Mouse (Mus musculus): ENCODE measurements at regions not wholly inside any gene's neighbourhood (a gene's known extent, or its start where the extent isn't known, plus 50 kb on each side); places are given as distances from the start of the nearest gene placed in this dataset.

GRCm38 (mm10) chr4:53386309-53386708 is 53.9 kb upstream of the Slc44a1 start:
- DNase-seq (ENCODE audit: low spot score), result no peak

- peak; percentile 86 for DNase-seq (ENCODE audit: low spot score)
Measured at GRCm38 (mm10) chr4:53384761-53385160, 55.5 kb upstream of the Slc44a1 start.

- DNase-seq (ENCODE audit: low spot score), result no peak
Measured at GRCm38 (mm10) chr4:53384104-53384503, 56.1 kb upstream of the Slc44a1 start.

- no peak for DNase-seq (ENCODE audit: low spot score)
Measured at GRCm38 (mm10) chr4:53382012-53382411, 58.2 kb upstream of the Slc44a1 start.

GRCm38 (mm10) chr4:53379855-53380254 is 60.4 kb upstream of the Slc44a1 start:
- no peak for DNase-seq (ENCODE audit: low spot score)

GRCm38 (mm10) chr4:53376995-53377394 is 63.2 kb upstream of the Slc44a1 start:
- DNase-seq (ENCODE audit: low spot score), result no peak

GRCm38 (mm10) chr4:53356374-53356773 is 83.8 kb upstream of the Slc44a1 start:
- no peak for DNase-seq (ENCODE audit: low spot score)

- peak; percentile 40 for DNase-seq (ENCODE audit: low spot score)
Measured at GRCm38 (mm10) chr4:53354961-53355360, 85.3 kb upstream of the Slc44a1 start.

GRCm38 (mm10) chr4:53353399-53354090 is 86.7 kb upstream of the Slc44a1 start:
- DNase-seq (ENCODE audit: low spot score), result no peak

GRCm38 (mm10) chr4:53351104-53351607 is 89.1 kb upstream of the Slc44a1 start:
- DNase-seq (ENCODE audit: low spot score), result no peak

- no peak for DNase-seq (ENCODE audit: low spot score)
Measured at GRCm38 (mm10) chr4:53345346-53345745, 94.9 kb upstream of the Slc44a1 start.

GRCm38 (mm10) chr4:53344546-53344945 is 95.7 kb upstream of the Slc44a1 start:
- DNase-seq (ENCODE audit: low spot score), result no peak

GRCm38 (mm10) chr4:53341181-53341580 is 99.0 kb upstream of the Slc44a1 start:
- DNase-seq (ENCODE audit: low spot score), result no peak

GRCm38 (mm10) chr4:53340021-53340667 is 100.1 kb upstream of the Slc44a1 start:
- DNase-seq (ENCODE audit: low spot score), result no peak

- DNase-seq (ENCODE audit: low spot score), result no peak
Measured at GRCm38 (mm10) chr4:53339125-53340020, 100.8 kb upstream of the Slc44a1 start.

- no peak for DNase-seq (ENCODE audit: low spot score)
Measured at GRCm38 (mm10) chr4:53338479-53338878, 101.7 kb upstream of the Slc44a1 start.

- DNase-seq (ENCODE audit: low spot score), result no peak
Measured at GRCm38 (mm10) chr4:53337784-53338183, 102.4 kb upstream of the Slc44a1 start.

- DNase-seq (ENCODE audit: low spot score), result peak; percentile 43
Measured at GRCm38 (mm10) chr4:53327382-53328165, 112.6 kb upstream of the Slc44a1 start.

GRCm38 (mm10) chr4:53323838-53324237 is 116.4 kb upstream of the Slc44a1 start:
- no peak for DNase-seq (ENCODE audit: low spot score)

- DNase-seq (ENCODE audit: low spot score), result no peak
Measured at GRCm38 (mm10) chr4:53323195-53323594, 117.0 kb upstream of the Slc44a1 start.

- no peak for DNase-seq (ENCODE audit: low spot score)
Measured at GRCm38 (mm10) chr4:53322484-53322883, 117.7 kb upstream of the Slc44a1 start.
